Mouse (Mus musculus): Measurements from ENCODE around the gene Hmox2. TPM values are rescaled to one million over a fixed set of nuclear protein-coding genes. Genes with fewer than 3 reads are reported as not detected.
"Not testable (repeated sequence)": the region's sequence is repeated elsewhere in the genome, so short reads cannot be mapped to it uniquely, and the experiment has no call there.

Hmox2 gene
- total RNA-seq, 2 experiments from 2014 or later: 72.2 to 88.2 TPM

- intact Hi-C loops (cut with DNase I): no loop called here
- DNase-seq: no peak
Observed at GRCm38 (mm10) chr16:4722128-4722914, 3.8 kb upstream of the Hmox2 start.

GRCm38 (mm10) chr16:4722915-4723209 lies 3.3 kb upstream of the Hmox2 start:
- intact Hi-C loops (cut with DNase I): no loop called here
- DNase-seq: no peak

DNA sequence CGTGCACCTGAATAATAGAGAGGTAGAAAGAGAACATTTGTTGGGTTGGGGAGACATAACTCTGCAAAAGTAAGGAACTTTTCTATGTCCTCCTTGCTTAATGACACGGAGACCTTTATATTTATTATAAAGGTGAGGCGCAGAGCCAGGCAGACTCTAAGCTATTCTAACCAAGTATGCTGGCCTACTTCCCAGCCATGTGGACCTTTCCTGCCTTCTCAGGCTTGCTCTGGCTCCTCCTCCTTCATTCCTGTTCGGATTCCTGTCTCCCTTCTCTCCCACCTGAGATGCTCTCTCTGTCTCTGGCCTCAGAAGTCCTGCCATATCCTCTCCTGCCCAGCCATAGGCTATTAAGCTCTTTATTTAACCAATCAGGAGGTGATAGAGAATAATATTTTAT lies 895 bp upstream of the Hmox2 start:
- intact Hi-C loops (cut with DNase I): no loop called here
- no peak for DNase-seq

DNA sequence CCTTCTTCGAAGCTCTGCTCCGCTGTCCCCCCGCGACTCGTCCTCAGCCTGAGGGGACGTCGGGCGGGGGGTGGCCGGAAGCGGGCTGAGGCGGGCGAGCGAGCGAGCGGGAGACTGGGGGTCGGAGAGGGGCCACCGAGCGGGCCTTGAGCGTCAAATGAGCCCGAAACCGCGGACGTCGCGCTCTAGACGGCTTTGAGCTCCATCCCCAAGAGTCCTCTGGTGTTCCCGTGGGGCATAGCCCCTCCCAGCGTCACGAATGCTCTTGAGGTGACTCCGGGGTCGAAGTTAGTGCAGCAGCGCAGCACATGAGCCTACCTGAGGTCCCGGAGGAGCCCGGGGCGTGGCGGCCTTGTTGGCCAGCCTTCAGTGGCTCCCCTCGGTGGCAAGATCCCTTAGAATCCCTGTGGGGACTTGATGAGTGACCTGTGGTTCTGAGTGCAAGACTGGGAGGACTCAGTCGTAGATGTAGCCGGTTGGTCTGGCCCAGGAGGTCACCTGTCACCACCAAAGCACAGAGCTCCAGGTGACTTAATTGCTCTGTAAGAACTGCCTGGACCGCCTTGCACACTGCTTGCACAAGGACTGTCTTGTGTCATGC lies 467 bp downstream of the Hmox2 start:
- intact Hi-C loops (cut with DNase I): no loop called here
- DNase-seq: no peak

- DNase-seq: no peak
- intact Hi-C loops (cut with DNase I): no loop called here
Observed at GRCm38 (mm10) chr16:4727526-4727925, 1.4 kb downstream of the Hmox2 start.

- intact Hi-C loops (cut with DNase I): no loop called here
- DNase-seq: no peak
Observed at GRCm38 (mm10) chr16:4727963-4728362, 1.8 kb downstream of the Hmox2 start.

DNA sequence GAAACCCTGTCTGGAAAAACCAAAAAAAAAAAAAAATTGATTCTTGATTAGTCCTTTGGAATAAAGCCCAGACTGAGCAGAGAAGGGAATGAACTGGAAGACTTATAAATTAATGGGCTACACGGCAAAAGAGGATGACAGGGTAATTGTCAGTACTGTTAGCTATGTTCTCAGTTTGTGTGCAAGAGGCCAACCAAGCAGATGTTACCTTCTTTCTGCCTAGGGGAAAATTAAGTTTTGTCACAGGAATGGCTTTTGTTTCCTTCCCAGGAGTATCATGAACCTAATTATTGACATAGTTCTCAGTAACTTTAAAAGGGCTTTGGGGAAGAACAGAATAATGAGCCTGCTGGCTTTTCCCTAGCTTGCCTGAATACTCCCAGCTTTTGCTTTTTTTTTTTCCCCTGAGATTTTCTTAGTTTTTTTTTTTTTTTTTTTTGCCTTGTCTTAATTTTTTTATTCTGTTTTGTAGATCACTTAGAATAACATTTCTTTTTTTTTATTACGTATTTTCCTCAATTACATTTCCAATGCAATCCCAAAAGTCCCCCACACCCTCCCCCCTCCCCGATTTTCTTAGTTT lies 4.7 kb downstream of the Hmox2 start:
- no peak for DNase-seq
- intact Hi-C loops (cut with DNase I): no loop called here

DNA sequence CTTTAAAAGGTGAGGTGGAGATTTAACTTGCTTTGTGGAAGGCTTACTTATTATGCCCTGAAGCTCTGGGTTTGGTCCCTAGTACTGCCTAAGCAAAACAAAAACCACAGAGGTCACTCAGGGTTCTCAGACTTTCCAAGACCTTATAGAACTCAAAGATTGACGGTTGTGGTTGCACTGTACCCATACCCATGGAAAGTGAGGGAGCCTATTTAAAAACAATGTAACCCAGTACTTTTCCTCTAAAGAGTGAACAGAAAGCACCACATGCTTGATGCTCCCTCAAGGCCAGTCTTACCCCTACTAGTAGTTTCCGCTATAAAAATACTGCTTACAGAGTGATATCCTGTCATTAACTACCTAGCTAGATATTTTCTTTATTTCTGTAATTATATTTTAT lies 10.1 kb downstream of the Hmox2 start:
- intact Hi-C loops (cut with DNase I): no loop called here
- no peak for DNase-seq

DNA sequence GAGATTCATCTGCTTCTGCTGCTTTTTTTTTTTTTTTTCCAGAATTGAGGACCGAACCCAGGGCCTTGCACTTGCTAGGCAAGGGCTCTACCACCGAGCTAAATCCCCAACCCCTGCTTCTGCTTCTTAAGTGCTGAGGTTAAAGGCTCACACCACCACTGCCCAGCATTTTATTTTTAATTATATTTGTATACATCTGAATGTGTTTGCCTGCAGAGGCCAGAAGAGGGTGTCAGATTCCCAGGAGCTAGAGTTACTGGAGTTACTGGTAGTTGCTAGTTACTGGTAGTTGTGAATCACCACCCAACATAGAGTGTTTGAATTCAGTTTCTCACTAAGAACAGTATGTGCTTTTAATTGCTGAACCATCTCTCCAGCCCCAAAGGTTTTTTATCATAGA lies 13.8 kb downstream of the Hmox2 start:
- DNase-seq: no peak
- intact Hi-C loops (cut with DNase I): no loop called here

GRCm38 (mm10) chr16:4742186-4742585 lies 16.0 kb downstream of the Hmox2 start:
- intact Hi-C loops (cut with DNase I): no loop called here
- DNase-seq: no peak

DNA sequence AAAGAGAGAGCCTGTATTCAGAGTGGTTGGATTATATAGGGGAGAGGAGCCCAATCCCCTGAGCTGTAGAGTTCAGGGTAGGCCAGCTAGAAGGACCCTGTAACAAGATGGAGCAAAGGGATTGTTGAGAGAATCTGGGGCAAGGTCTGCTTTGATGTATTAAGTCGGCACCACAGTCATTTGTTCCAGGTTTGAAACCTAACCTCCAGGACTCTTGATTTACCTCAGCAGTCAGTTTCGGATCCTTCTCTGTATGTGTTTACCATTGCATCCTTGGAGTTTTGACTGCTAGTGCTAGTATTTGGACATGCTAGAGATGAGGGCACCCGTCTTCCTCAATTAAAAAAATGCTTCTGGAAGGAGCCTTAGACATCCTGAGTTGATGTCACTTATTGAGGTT lies 26.0 kb downstream of the Hmox2 start:
- DNase-seq: no peak
- intact Hi-C loops (cut with DNase I): no loop called here

DNA sequence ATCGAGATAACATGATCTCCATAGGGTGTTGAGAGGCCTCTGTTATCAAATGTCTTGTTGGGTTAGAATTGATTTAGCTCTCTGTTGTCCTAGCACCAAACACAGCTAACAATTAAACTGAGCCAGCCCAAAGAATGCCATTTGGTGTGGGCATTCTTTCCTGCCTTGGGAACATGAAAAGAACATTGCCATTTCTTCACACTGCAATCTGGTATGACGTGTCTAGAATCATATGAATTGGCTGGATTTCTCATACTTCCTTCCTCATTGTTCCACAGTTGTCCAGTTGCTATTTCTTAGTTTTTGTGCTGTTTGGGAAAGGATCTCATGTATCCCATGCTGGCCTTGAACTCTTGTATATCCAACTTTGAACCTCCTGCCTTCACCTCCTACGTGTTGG lies 27.9 kb downstream of the Hmox2 start:
- intact Hi-C loops (cut with DNase I): no loop called here
- no peak for DNase-seq

DNA sequence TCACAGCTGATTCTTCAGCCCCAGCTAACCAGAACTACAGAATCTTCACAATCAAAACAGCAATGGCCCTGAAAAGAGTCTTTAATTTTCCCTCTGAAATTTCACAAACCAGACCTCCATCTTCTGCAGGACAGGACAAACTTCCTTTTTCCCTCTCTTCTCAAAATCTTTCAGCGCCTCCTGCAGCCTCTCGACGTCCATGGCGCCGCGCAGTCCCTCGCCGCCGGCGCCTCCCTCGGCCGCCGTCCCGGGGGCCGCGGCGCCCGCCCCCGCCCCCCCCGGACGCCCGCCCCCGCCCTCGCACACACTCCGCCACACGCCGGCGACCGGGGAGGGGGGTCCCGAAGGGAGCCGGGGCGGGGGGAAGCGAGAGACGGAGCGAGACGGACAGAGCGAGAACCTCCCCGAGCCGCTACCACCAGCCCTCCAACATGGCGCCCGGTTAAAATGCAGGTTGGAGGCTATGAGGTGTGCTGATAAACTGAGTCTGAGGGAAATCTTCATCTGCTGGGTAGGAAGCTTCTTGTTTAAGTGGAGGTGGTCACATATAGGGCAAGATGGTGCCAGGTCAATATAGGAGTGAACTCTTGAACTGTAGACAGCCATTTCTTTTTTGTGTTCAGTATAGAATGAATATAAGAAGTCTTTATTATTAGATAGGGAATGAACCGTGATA lies 30.6 kb downstream of the Hmox2 start:
- DNase-seq; intact Hi-C loops (cut with DNase I): not testable (repeated sequence)

- intact Hi-C loops (cut with DNase I): loop anchor here (2.0 to 10.0 kb wide), 3 partner anchors 28 to 152 kb away; partner anchors contain the start of gene Cdip1
- DNase-seq: no peak
Observed at GRCm38 (mm10) chr16:4762437-4762836, 36.3 kb downstream of the Hmox2 start.

DNA sequence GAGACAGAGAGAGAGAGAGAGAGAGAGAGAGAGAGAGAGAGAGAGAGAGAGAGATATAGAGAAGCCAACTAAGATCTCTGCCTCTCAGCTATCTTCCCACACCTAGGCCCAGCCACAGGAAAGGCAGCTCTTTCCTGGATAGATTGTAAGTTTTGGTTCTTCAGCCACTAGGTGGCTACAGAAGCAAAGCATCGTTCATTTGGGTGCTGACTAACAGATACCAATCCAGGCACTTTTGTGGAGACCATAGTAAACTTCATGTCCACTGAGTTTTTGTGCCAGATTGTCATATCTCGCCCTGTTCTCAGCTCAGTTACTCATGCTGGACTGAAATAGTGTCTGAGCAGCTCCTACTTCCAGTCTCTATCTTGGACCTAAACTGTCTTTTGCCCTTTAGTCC lies 37.1 kb downstream of the Hmox2 start:
- DNase-seq: peak in 1 of 2 experiments; percentile 13

GRCm38 (mm10) chr16:4765852-4766251 lies 39.7 kb downstream of the Hmox2 start:
- DNase-seq: no peak
- intact Hi-C loops (cut with DNase I): loop anchor here (10.0 kb wide), 2 partner anchors 99 to 149 kb away; no protein-coding TSS in a partner anchor

More for the DNA sequence above, 37.1 kb downstream of the Hmox2 start:
- intact Hi-C loops (cut with DNase I): loop anchor here (2.0 to 10.0 kb wide), 3 partner anchors 28 to 152 kb away; partner anchors contain the start of gene Cdip1

DNA sequence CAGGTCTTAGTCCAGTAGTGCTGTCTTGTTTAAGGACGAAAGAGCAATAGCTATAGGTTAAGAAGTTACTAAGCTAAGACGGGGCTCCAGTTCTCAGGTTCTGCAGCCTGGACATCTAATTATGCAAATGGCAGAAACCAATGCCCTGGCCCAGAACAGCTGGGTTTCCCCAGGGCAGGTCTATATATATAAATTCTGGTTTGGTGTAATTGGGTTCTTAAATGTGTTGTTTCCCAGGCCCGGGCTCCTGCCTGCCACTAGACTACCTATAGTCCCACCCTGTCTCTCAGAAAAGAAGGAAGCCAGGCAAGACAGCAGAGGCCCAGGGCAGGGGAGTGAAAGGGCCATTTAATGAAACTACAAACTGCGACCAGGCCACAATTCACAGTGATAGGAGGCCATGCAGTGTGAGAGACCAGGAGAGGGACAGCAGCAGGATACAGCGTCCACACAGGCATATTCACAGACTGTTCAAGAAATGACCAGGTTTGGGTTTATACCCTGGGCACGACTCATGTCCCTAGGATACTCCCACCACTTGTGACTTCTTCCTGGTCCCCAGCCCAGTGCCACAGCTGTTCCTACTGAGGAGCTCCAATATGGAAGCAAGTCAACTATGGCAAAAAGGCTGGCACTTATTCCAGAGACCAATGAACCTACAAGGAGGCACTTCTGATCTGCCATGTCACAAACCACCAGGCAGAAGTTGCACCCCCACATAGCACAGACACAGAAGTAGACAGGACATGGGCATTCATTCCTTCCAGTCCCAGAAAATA lies 41.0 kb downstream of the Hmox2 start:
- no peak for DNase-seq
- intact Hi-C loops (cut with DNase I): loop anchor here (10.0 kb wide), 2 partner anchors 98 to 148 kb away; no protein-coding TSS in a partner anchor

GRCm38 (mm10) chr16:4768719-4769118 lies 42.6 kb downstream of the Hmox2 start:
- intact Hi-C loops (cut with DNase I): loop anchor here (10.0 kb wide), 2 partner anchors 96 to 146 kb away; no protein-coding TSS in a partner anchor
- no peak for DNase-seq

- peak in 1 of 2 experiments; percentile 13 for DNase-seq
- intact Hi-C loops (cut with DNase I): no loop called here
Observed at GRCm38 (mm10) chr16:4773289-4773970, 47.3 kb downstream of the Hmox2 start.

Measured in heart, postnatal 36 days (tissue).